Mouse (Mus musculus): ENCODE results near the gene Lrpprc. TPM values are rescaled to one million over a fixed set of nuclear protein-coding genes. Genes with fewer than 3 reads are reported as not detected.
A peak's percentile ranks its signal among the peaks of the same experiment; 100 is the strongest.
"Not testable (repeated sequence)": the region's sequence is repeated elsewhere in the genome, so short reads cannot be mapped to it uniquely, and the experiment has no call there.

Gene Lrpprc
- total RNA-seq (2022): 10 to 100 TPM; 58.8 to 82.5 (median 68.4) TPM

GRCm38 (mm10) chr17:84790447-84791098, at the start of gene Lrpprc:
Gene Lrpprc (minus strand): TSS chr17:84790789.
- peak; percentile 94 for DNase-seq

GRCm38 (mm10) chr17:84837780-84838179, 47.2 kb upstream of the Lrpprc start:
- peak; percentile 40 for DNase-seq

GRCm38 (mm10) chr17:84835249-84835648, 44.7 kb upstream of the Lrpprc start:
- no peak for DNase-seq

GRCm38 (mm10) chr17:84832346-84832745, 41.8 kb upstream of the Lrpprc start:
- no peak for DNase-seq

- no peak for DNase-seq
These were observed 37.7 kb upstream of the Lrpprc start for GRCm38 (mm10) chr17:84828301-84828700.

- no peak for DNase-seq
These were observed 30.0 kb upstream of the Lrpprc start for GRCm38 (mm10) chr17:84820603-84821002.

GRCm38 (mm10) chr17:84818390-84818789, 27.8 kb upstream of the Lrpprc start:
- DNase-seq: no peak

GRCm38 (mm10) chr17:84816014-84816461, 25.4 kb upstream of the Lrpprc start:
- no peak for DNase-seq

- no peak for DNase-seq
These were observed 24.3 kb upstream of the Lrpprc start for GRCm38 (mm10) chr17:84814905-84815304.

- DNase-seq: not testable (repeated sequence)
These were observed 23.6 kb upstream of the Lrpprc start for GRCm38 (mm10) chr17:84814192-84814591.

GRCm38 (mm10) chr17:84792006-84792405, 1.4 kb upstream of the Lrpprc start:
- DNase-seq: no peak

- DNase-seq: peak; percentile 8
These were observed 567 bp upstream of the Lrpprc start for GRCm38 (mm10) chr17:84791156-84791555.

GRCm38 (mm10) chr17:84790043-84790442, 546 bp downstream of the Lrpprc start:
- peak; percentile 48 for DNase-seq

- DNase-seq: no peak
These were observed 2.0 kb downstream of the Lrpprc start for GRCm38 (mm10) chr17:84788376-84789125.

- DNase-seq: no peak
These were observed 3.1 kb downstream of the Lrpprc start for GRCm38 (mm10) chr17:84787477-84787876.

- no peak for DNase-seq
These were observed 3.7 kb downstream of the Lrpprc start for GRCm38 (mm10) chr17:84786911-84787310.

GRCm38 (mm10) chr17:84785176-84785575, 5.4 kb downstream of the Lrpprc start:
- DNase-seq: no peak

GRCm38 (mm10) chr17:84783491-84783890, 7.1 kb downstream of the Lrpprc start:
- no peak for DNase-seq

GRCm38 (mm10) chr17:84780321-84780720, 10.3 kb downstream of the Lrpprc start:
- no peak for DNase-seq

- no peak for DNase-seq
These were observed 12.1 kb downstream of the Lrpprc start for GRCm38 (mm10) chr17:84778477-84778978.

GRCm38 (mm10) chr17:84776362-84777000, 14.1 kb downstream of the Lrpprc start:
- DNase-seq: no peak

- DNase-seq: no peak
These were observed 15.3 kb downstream of the Lrpprc start for GRCm38 (mm10) chr17:84775291-84775690.

- DNase-seq: peak; percentile 20
These were observed 18.7 kb downstream of the Lrpprc start for GRCm38 (mm10) chr17:84771882-84772281.
